Mouse (Mus musculus) olfactory bulb, adult 2 months (tissue): ENCODE results near the gene Slc15a3.

Experiments
- CTCF ChIP-seq: fragments of 200-500 bp; IDR thresholded peaks from 2 replicates; pipeline ENCODE4 v1.5.1; 2012; ENCODE audit warnings: low read depth, mild to moderate bottlenecking, low read length, moderate library complexity; ENCODE audit not compliant: insufficient read depth
- POLR2A ChIP-seq: fragments of 200-500 bp; IDR thresholded peaks from 2 replicates; pipeline ENCODE4 v1.6.1; 2012; ENCODE audit warnings: mild to moderate bottlenecking, low read depth, low read length, moderate library complexity; ENCODE audit not compliant: insufficient read depth

GRCm38 (mm10) chr19:10847311-10848087 is 8.0 kb downstream of the Slc15a3 start:
- TF ChIP-seq CTCF (no peak), POLR2A (no peak)
